Mouse (Mus musculus) embryonic facial prominence, embryonic 14.5 days (tissue): Measurements from ENCODE around the gene Gm12258. TPM values are rescaled to one million over a fixed set of nuclear protein-coding genes. Genes with fewer than 3 reads are reported as not detected.
A peak's percentile ranks its signal among the peaks of the same experiment; 100 is the strongest.
"Not testable (repeated sequence)": the region's sequence is repeated elsewhere in the genome, so short reads cannot be mapped to it uniquely, and the experiment has no call there.

Source experiments
- ATAC-seq: fragments of 200-750 bp; cut with Nextera tagmentation; 2 replicates; pipeline ENCODE4 v1.8.0; 2017; ENCODE audit warnings: low read depth, moderate number of reproducible peaks, moderate TSS enrichment
- DNase-seq: peaks from one replicate; pipeline ENCODE4 v3.0.0-alpha.2; 2015; ENCODE audit warnings: low spot score
- H3K27ac ChIP-seq: fragments of 300-500 bp; sonication (generic); replicated peaks from 2 replicates; pipeline ENCODE4 v1.5.1; 2014; ENCODE audit warnings: low read depth, mild to moderate bottlenecking, low read length, moderate library complexity
- H3K27me3 ChIP-seq: fragments of 300-500 bp; sonication (generic); replicated peaks from 2 replicates; pipeline ENCODE4 v1.6.1; 2014; ENCODE audit warnings: low read length; ENCODE audit not compliant: control insufficient read depth, insufficient read depth
- H3K36me3 ChIP-seq: fragments of 300-500 bp; sonication (generic); 2 replicates; pipeline ENCODE4 v1.6.1; 2014; ENCODE audit warnings: low read length, mixed read lengths; ENCODE audit not compliant: control insufficient read depth, insufficient read depth
- H3K4me1 ChIP-seq: fragments of 300-500 bp; sonication (generic); 2 replicates; pipeline ENCODE4 v1.6.1; 2014; ENCODE audit warnings: antibody characterized with exemption, low read length; ENCODE audit not compliant: control insufficient read depth, insufficient read depth
- H3K4me2 ChIP-seq: fragments of 300-500 bp; sonication (generic); 2 replicates; pipeline ENCODE4 v1.6.1; 2014; ENCODE audit warnings: low read depth, mild to moderate bottlenecking, low read length, moderate library complexity, mixed read lengths
- H3K4me3 ChIP-seq: fragments of 300-500 bp; sonication (generic); 2 replicates; pipeline ENCODE4 v1.5.1; 2014; ENCODE audit warnings: low read depth, mild to moderate bottlenecking, low read length
- H3K9ac ChIP-seq: fragments of 300-500 bp; sonication (generic); 2 replicates; pipeline ENCODE4 v1.6.1; 2014; ENCODE audit warnings: low read depth, mild to moderate bottlenecking, low read length, moderate library complexity, mixed read lengths
- H3K9me3 ChIP-seq: fragments of 300-500 bp; sonication (generic); 2 replicates; pipeline ENCODE4 v1.6.1; 2016; ENCODE audit warnings: low read length; ENCODE audit not compliant: control insufficient read depth
- WGBS: fragments of 180-500 bp; shearing (Covaris S2); extraction: QIAGEN DNeasy Blood & Tissue Kit; methylation state at CpG from one replicate; pipeline ENCODE4 v1.1.7; 2014; 5-methylcytosine and 5-hydroxymethylcytosine counted together
- polyA plus RNA-seq: library from polyadenylated mRNA; unstranded; fragments of >200 nt; fragmentation: Nextera tagmentation; extraction: Ambion mirVana; gene quantifications from 2 replicates; pipeline ENCODE4 v1.2.1, GENCODE M21; 2014

The Gm12258 gene
- polyA plus RNA-seq = 8.3 and 10.2 TPM in 2 replicates

GRCm38 (mm10) chr11:58846919-58847461 is at the start of gene Gm12258:
Gene Gm12258, plus strand, starts transcription at chr11:58847158.
- WGBS = 0% methylated on average over 22 of the region's 24 CpGs

GRCm38 (mm10) chr11:58799747-58800146 is 47.2 kb upstream of the Gm12258 start:
- Histone ChIP-seq H3K9ac (no peak overlapping the region), H3K4me2 (no peak overlapping the region), H3K4me1 (no peaks in the 10 kb centered on the region), H3K4me3 (no peak overlapping the region), H3K27ac (no peak overlapping the region), H3K36me3 (no peaks in the 10 kb centered on the region), H3K9me3 (no peaks in the 10 kb centered on the region), H3K27me3 (no peaks in the 10 kb centered on the region)
- no peak for ATAC-seq
- 70% methylated on average over 5 of the region's 5 CpGs for WGBS
- DNase-seq = no peak

More at GRCm38 (mm10) chr11:58846919-58847461, at the start of gene Gm12258:
- H3K27me3 ChIP-seq = no peaks in the 10 kb centered on the region
- H3K4me1 ChIP-seq = peaks cover 7% of the 10 kb centered on the region; the same call in 1 of the 2 replicates
- DNase-seq = peak; percentile 98
- H3K36me3 ChIP-seq = peaks cover 26% of the 10 kb centered on the region
- peak within 1 kb of the TSS; percentile 77 for H3K9ac ChIP-seq
- peak within 1 kb of the TSS; percentile 71 for H3K4me2 ChIP-seq
- peak within 1 kb of the TSS; percentile 71 for H3K4me3 ChIP-seq
- peak within 1 kb of the TSS; percentile 65 for H3K27ac ChIP-seq
- peak; percentile 100 for ATAC-seq
- H3K9me3 ChIP-seq = no peaks in the 10 kb centered on the region

GRCm38 (mm10) chr11:58801558-58802228 is 45.3 kb upstream of the Gm12258 start, which contains the start of gene Fam183b:
Gene Fam183b, minus strand, starts transcription at chr11:58801960.
- ATAC-seq (peak; percentile 62; the same call in 1 of the 2 replicates), DNase-seq (peak; percentile 36)
- Histone ChIP-seq H3K4me3 (no peak within 1 kb of the TSS), H3K9me3 (no peaks in the 10 kb centered on the region), H3K27ac (no peak within 1 kb of the TSS), H3K4me2 (0 out of 2 replicates have a peak within 1 kb of the TSS, but pooled peaks have one; percentile 10), H3K9ac (no peak within 1 kb of the TSS), H3K36me3 (no peaks in the 10 kb centered on the region), H3K4me1 (no peaks in the 10 kb centered on the region), H3K27me3 (no peaks in the 10 kb centered on the region)
- WGBS = 26% methylated on average over 14 of the region's 14 CpGs

- Histone ChIP-seq H3K27me3 (no peaks in the 10 kb centered on the region), H3K36me3 (no peaks in the 10 kb centered on the region), H3K9me3 (no peaks in the 10 kb centered on the region), H3K9ac (no peak overlapping the region), H3K27ac (no peak overlapping the region), H3K4me3 (no peak overlapping the region), H3K4me2 (no peak overlapping the region), H3K4me1 (no peaks in the 10 kb centered on the region)
- 72% methylated on average over 4 of the region's 4 CpGs for WGBS
- DNase-seq (no peak), ATAC-seq (no peak)
Observed at GRCm38 (mm10) chr11:58803871-58804270, 43.1 kb upstream of the Gm12258 start.

GRCm38 (mm10) chr11:58804393-58804792 is 42.6 kb upstream of the Gm12258 start:
- Histone ChIP-seq H3K4me3 (no peak overlapping the region), H3K9ac (no peak overlapping the region), H3K4me2 (no peak overlapping the region), H3K36me3 (no peaks in the 10 kb centered on the region), H3K27ac (no peak overlapping the region), H3K27me3 (no peaks in the 10 kb centered on the region), H3K4me1 (no peaks in the 10 kb centered on the region), H3K9me3 (no peaks in the 10 kb centered on the region)
- 74% methylated on average over 2 of the region's 2 CpGs for WGBS
- ATAC-seq = no peak
- no peak for DNase-seq

GRCm38 (mm10) chr11:58812001-58812400 is 35.0 kb upstream of the Gm12258 start:
- no peaks in the 10 kb centered on the region for H3K4me1 ChIP-seq
- WGBS = 5% methylated on average over 1 of the region's 1 CpGs
- no peak overlapping the region for H3K4me2 ChIP-seq
- no peaks in the 10 kb centered on the region for H3K27me3 ChIP-seq
- H3K9me3 ChIP-seq = no peaks in the 10 kb centered on the region
- DNase-seq (no peak), ATAC-seq (no peak)
- H3K36me3 ChIP-seq = no peaks in the 10 kb centered on the region
- H3K9ac ChIP-seq = no peak overlapping the region
- no peak overlapping the region for H3K27ac ChIP-seq
- no peak overlapping the region for H3K4me3 ChIP-seq

- DNase-seq, H3K4me3 ChIP-seq: not testable (repeated sequence)
- 55% methylated on average over 1 of the region's 1 CpGs for WGBS
Observed at GRCm38 (mm10) chr11:58814700-58815099, 32.3 kb upstream of the Gm12258 start, which contains the start of gene Olfr313. Gene Olfr313, plus strand, starts transcription at chr11:58815000.

GRCm38 (mm10) chr11:58815676-58816075 is 31.3 kb upstream of the Gm12258 start:
- Histone ChIP-seq H3K4me2 (no peak overlapping the region), H3K4me3 (no peak overlapping the region), H3K36me3 (no peaks in the 10 kb centered on the region), H3K4me1 (no peaks in the 10 kb centered on the region), H3K9ac (no peak overlapping the region), H3K9me3 (no peaks in the 10 kb centered on the region), H3K27ac (no peak overlapping the region), H3K27me3 (no peaks in the 10 kb centered on the region)
- no peak for DNase-seq
- ATAC-seq = no peak
- 83% methylated on average over 1 of the region's 1 CpGs for WGBS

More at GRCm38 (mm10) chr11:58814700-58815099, 32.3 kb upstream of the Gm12258 start, which contains the start of gene Olfr313:
- not testable (repeated sequence) for H3K9me3 ChIP-seq, H3K27me3 ChIP-seq, H3K9ac ChIP-seq, H3K4me1 ChIP-seq, H3K4me2 ChIP-seq, H3K27ac ChIP-seq, ATAC-seq, H3K36me3 ChIP-seq
